Mouse (Mus musculus) R1 (cell line): ENCODE data around the gene Fam19a5.

Source experiments
- DNase-seq: peaks from one replicate; pipeline ENCODE4 v3.0.0-alpha.2; 2018; ENCODE audit warnings: low read depth, low spot score

Gene Fam19a5

GRCm38 (mm10) chr15:87726657-87727236 is 182.6 kb downstream of the Fam19a5 start:
- DNase-seq: no peak

GRCm38 (mm10) chr15:87736345-87736744 is 192.2 kb downstream of the Fam19a5 start:
- DNase-seq: no peak

- no peak for DNase-seq
Measured at GRCm38 (mm10) chr15:87755482-87755881, 211.4 kb downstream of the Fam19a5 start.

- no peak for DNase-seq
Measured at GRCm38 (mm10) chr15:87765876-87766275, 221.8 kb downstream of the Fam19a5 start.

GRCm38 (mm10) chr15:87773955-87774354 is 229.9 kb downstream of the Fam19a5 start:
- DNase-seq: peak; percentile 25

- no peak for DNase-seq
Measured at GRCm38 (mm10) chr15:87783331-87783730, 239.2 kb downstream of the Fam19a5 start.

- no peak for DNase-seq
Measured at GRCm38 (mm10) chr15:87789671-87790070, 245.6 kb downstream of the Fam19a5 start.

GRCm38 (mm10) chr15:87793661-87794060 is 249.6 kb downstream of the Fam19a5 start:
- no peak for DNase-seq

- no peak for DNase-seq
Measured at GRCm38 (mm10) chr15:87796571-87796970, 252.5 kb downstream of the Fam19a5 start.
